ENCODE assay signal across 22 mouse cellular contexts in the genomic region with DNA sequence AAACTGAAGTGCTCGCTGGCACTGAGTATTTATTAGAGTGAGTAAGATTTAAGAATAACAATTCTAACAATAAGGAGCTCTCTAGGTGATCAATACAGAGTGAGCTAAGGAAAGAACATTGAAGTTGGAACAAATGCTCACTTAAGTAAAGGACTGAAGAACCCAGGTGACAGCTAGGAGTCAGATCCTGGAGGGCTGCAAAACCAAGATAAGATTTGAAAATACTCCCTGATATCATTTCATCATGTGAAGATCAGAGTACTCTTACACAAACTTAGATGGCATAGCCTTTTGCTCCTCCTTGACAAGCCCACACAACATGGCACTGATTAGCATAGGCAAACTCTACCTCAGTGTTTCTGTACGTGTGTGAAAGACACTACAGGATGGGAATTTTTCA. TPM values are rescaled to one million over a fixed set of nuclear protein-coding genes. Genes with fewer than 3 reads are reported as not detected.
A peak's percentile ranks its signal among the peaks of the same experiment; 100 is the strongest.
DNase-seq lines count a peak whose midpoint lies in the region; ATAC-seq and TF ChIP-seq lines count a peak whose summit lies in the region.
"Had no signal": no experiment of that assay in that cellular context is flagged by ENCODE, and none has a peak within 500 bp of the region (broad histone marks: within the 10 kb centered on the region; RNA-seq: fewer than 3 reads in every experiment).

No protein-coding gene starts in this region.

- TF ChIP-seq CTCF in G1E (IDR thresholded peaks at IDR 0.05; ENCODE audit: low read depth, low read length) = no peak

- peak; percentile 17 for DNase-seq in 416B (ENCODE audit: low read depth)
- DNase-seq in G1E (ENCODE audit: low spot score) = no peak
- DNase-seq in c-Kit-positive CD71-positive TER-119-positive erythroid progenitor cells, embryonic 14.5 days (ENCODE audit: low spot score) = peak; percentile 34
- no peak for DNase-seq in layer of hippocampus, adult 9-10 months (ENCODE audit: low spot score)
- no peak for DNase-seq in midbrain, embryonic 14.5 days
- DNase-seq: adrenal gland, adult 2 months; adrenal gland, postnatal 25 days; cerebellum, adult 11 months; cerebellum, adult 2 months; cerebellum, adult 9-11 months; cerebellum, postnatal 25 days; forebrain, postnatal 0 days; gastrocnemius, adult 2 months; gastrocnemius, postnatal 14 days; heart, adult 11 months had no signal

- H3K27ac ChIP-seq in midbrain, embryonic 14.5 days (replicated peaks; ENCODE audit: low read depth, low read length) = no peak overlapping the region
- H3K27ac ChIP-seq: embryonic facial prominence, embryonic 12.5 days; embryonic facial prominence, embryonic 15.5 days; gastrocnemius, adult 2 months; hindbrain, embryonic 12.5 days; hindbrain, embryonic 15.5 days had no signal

- H3K9me3 ChIP-seq in G1E (replicated peaks) = no peaks in the 10 kb centered on the region
- H3K9me3 ChIP-seq in midbrain, embryonic 14.5 days (ENCODE audit: control insufficient read depth, low read length) = no peaks in the 10 kb centered on the region
- H3K9me3 ChIP-seq: embryonic facial prominence, embryonic 12.5 days; embryonic facial prominence, embryonic 15.5 days; hindbrain, embryonic 12.5 days; hindbrain, embryonic 15.5 days had no signal

- peaks cover 31% of the 10 kb centered on the region for H3K36me3 ChIP-seq in G1E (replicated peaks)
- no peaks in the 10 kb centered on the region for H3K36me3 ChIP-seq in midbrain, embryonic 14.5 days (ENCODE audit: control insufficient read depth, insufficient read depth, low read length)
- H3K36me3 ChIP-seq: embryonic facial prominence, embryonic 12.5 days; embryonic facial prominence, embryonic 15.5 days; hindbrain, embryonic 12.5 days; hindbrain, embryonic 15.5 days had no signal

- no peak overlapping the region for H3K4me2 ChIP-seq in midbrain, embryonic 14.5 days (ENCODE audit: low read length)
- H3K4me2 ChIP-seq: embryonic facial prominence, embryonic 12.5 days; embryonic facial prominence, embryonic 15.5 days; heart, embryonic 11.5 days; hindbrain, embryonic 12.5 days; hindbrain, embryonic 15.5 days had no signal

- no peak overlapping the region for H3K9ac ChIP-seq in midbrain, embryonic 14.5 days (replicated peaks; ENCODE audit: low read length)
- H3K9ac ChIP-seq: embryonic facial prominence, embryonic 12.5 days; embryonic facial prominence, embryonic 15.5 days; forebrain, postnatal 0 days; hindbrain, embryonic 12.5 days; hindbrain, embryonic 15.5 days had no signal

- H3K27me3 ChIP-seq in G1E (ENCODE audit: insufficient read depth, low read length) = no peaks in the 10 kb centered on the region
- no peaks in the 10 kb centered on the region for H3K27me3 ChIP-seq in midbrain, embryonic 14.5 days (ENCODE audit: control insufficient read depth, insufficient read depth, low read length)
- H3K27me3 ChIP-seq: embryonic facial prominence, embryonic 12.5 days; embryonic facial prominence, embryonic 15.5 days; hindbrain, embryonic 12.5 days; hindbrain, embryonic 15.5 days had no signal

- peaks cover 49% of the 10 kb centered on the region for H3K4me1 ChIP-seq in G1E (ENCODE audit: insufficient read depth, low read depth, low read length)
- no peaks in the 10 kb centered on the region for H3K4me1 ChIP-seq in midbrain, embryonic 14.5 days (ENCODE audit: control insufficient read depth, insufficient read depth, low read length)
- H3K4me1 ChIP-seq: embryonic facial prominence, embryonic 12.5 days; embryonic facial prominence, embryonic 15.5 days; hindbrain, embryonic 12.5 days had no signal

- ATAC-seq in G1E (ENCODE audit: extremely low read depth, insufficient number of reproducible peaks, low FRiP score, poor library complexity, severe bottlenecking) = peak; percentile 17; the same call in 1 of the 2 replicates
- ATAC-seq in megakaryocyte-erythroid progenitor cell, adult 5-6 weeks (replicated peaks; ENCODE audit: low FRiP score, low TSS enrichment, poor library complexity, severe bottlenecking) = 0 out of 2 replicates have a peak, but pooled peaks have one; percentile 9
- ATAC-seq in midbrain, embryonic 14.5 days (ENCODE audit: low FRiP score, low TSS enrichment) = no peak
- ATAC-seq: forebrain, embryonic 14.5 days; forebrain, postnatal 0 days had no signal

- WGBS in midbrain, embryonic 14.5 days = 90% methylated on average over 2 of the region's 2 CpGs

- no peak overlapping the region for H3K4me3 ChIP-seq in G1E (ENCODE audit: low read depth, low read length)
- no peak overlapping the region for H3K4me3 ChIP-seq in midbrain, embryonic 14.5 days (replicated peaks; ENCODE audit: low read depth, low read length)
- H3K4me3 ChIP-seq: embryonic facial prominence, embryonic 12.5 days; embryonic facial prominence, embryonic 15.5 days; gastrocnemius, adult 2 months; hindbrain, embryonic 12.5 days; hindbrain, embryonic 15.5 days had no signal

RNA-seq across cellular contexts. Expression of gene Tpk1, which starts 4.3 kb away (rescaled TPM):
- total RNA-seq in G1E (2014; fragmentation: Nextera tagmentation) (27.5 and 34.7 TPM in 2 replicates), G1E (2017) (10.3 and 10.9 TPM in 2 replicates)
- polyA plus RNA-seq in G1E (2012) = 2.0 and 2.5 TPM in 2 replicates
- total RNA-seq in megakaryocyte-erythroid progenitor cell, adult 5-6 weeks (2014; fragmentation: Nextera tagmentation) = 12.0 and 14.6 TPM in 2 replicates
- total RNA-seq in megakaryocyte-erythroid progenitor cell, adult 5-6 weeks (2017) = 10.3 and 10.5 TPM in 2 replicates
- polyA plus RNA-seq in midbrain, embryonic 14.5 days (2014; fragmentation: Nextera tagmentation; extraction: Ambion mirVana) = 4.0 and 6.9 TPM in 2 replicates

Comparison
In these comparisons a context has a peak if more than half of its experiments do, and no peak if none do; other contexts are left out.
1. DNase-seq: peak in 416B (single experiment) and c-Kit-positive CD71-positive TER-119-positive erythroid progenitor cells, embryonic 14.5 days (single experiment); none in G1E (single experiment), layer of hippocampus, adult 9-10 months (single experiment) and midbrain, embryonic 14.5 days (single experiment).